Mouse (Mus musculus): ENCODE measurements around the gene E2f2. TPM values are rescaled to one million over a fixed set of nuclear protein-coding genes. Genes with fewer than 3 reads are reported as not detected.
A peak's percentile ranks its signal among the peaks of the same experiment; 100 is the strongest.

Gene E2f2
- total RNA-seq (2014; fragmentation: Nextera tagmentation) (2.9 and 9.4 TPM in 2 replicates), total RNA-seq (2017) (3.7 and 4.3 TPM in 2 replicates)

GRCm38 (mm10) chr4:136172011-136172541 lies at the start of gene E2f2:
TSS of gene E2f2 (plus strand) at chr4:136172394.
- ATAC-seq (replicated peaks; ENCODE audit: poor library complexity, severe bottlenecking) = peak; percentile 31

DNA sequence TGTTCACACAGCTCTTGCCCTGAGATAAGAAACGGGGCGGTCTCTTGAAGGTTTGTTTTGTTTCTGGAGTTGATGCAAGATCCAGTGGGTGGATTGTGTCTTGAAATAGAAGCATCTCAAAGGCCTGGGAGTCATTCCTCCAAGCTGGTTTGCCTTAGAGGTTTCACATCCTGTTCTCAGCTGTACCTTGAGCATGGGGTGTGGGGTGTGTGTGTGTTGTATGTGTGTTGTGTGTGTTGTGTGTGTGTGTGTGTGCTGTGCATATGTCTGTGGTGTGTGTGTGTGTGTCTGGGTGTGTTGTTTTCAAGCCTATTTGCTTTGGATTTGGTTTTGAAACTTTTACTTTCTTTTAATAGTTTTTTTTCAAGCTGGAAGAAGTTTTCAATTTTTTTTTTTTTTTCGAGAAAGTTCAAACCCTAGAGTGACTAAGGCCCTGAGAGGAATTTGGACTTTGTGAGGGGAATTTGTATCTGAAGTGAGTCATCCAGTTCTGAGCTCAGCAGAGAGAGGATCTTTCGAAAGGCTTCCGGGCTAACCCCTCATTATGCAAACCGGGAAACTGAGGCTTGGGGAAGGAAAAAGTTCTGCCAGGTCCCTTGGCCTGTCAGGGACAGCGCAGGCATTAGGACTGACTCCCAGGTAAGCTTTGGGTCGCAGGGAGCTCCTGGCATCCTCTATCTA lies 48.9 kb upstream of the E2f2 start:
- peak; percentile 70 for ATAC-seq (replicated peaks; ENCODE audit: poor library complexity, severe bottlenecking)

GRCm38 (mm10) chr4:136123792-136124161 lies 48.4 kb upstream of the E2f2 start:
- no peak for ATAC-seq (replicated peaks; ENCODE audit: poor library complexity, severe bottlenecking)

- ATAC-seq (replicated peaks; ENCODE audit: poor library complexity, severe bottlenecking) = no peak
Observed at GRCm38 (mm10) chr4:136124581-136124980, 47.6 kb upstream of the E2f2 start.

DNA sequence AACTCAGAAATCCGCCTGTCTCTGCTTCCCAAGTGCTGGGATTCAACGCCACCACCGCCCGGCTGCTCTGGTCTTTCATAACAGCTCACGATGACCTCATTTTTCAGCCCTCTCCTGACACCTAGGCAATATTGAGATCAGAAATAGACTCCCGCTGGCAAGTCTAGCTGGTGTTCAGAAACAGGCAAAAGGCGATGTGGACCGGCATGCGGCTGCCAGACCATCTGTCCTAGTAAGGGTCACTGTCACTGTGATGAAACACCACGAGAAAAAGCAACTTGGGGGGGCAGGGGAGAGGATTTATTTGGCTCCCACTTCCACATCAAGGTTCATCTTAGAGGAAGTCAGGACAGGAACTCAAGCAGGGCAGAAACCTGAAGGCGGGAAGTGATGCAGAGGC lies 46.7 kb upstream of the E2f2 start:
- ATAC-seq (replicated peaks; ENCODE audit: poor library complexity, severe bottlenecking) = no peak; the same call in 1 of the 2 replicates

DNA sequence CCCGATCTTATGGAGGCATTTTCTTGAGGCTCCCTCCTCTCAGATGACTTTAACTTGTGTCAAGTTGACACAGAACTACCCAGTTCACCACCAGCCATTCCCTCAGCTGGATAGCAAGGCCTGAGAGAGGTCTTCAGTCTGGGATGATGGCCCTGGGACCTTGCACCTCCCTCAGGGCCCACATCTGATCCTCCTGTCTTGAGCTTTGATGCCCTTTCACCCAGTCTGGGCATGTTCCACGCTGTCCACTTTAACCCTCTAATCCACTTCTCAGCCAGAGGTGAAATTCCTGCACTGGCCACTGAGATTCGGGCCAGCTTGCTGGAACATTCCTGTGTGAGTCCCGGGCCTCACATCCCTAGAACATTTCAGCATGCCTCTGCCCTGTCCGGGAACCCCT lies 46.2 kb upstream of the E2f2 start:
- no peak for ATAC-seq (replicated peaks; ENCODE audit: poor library complexity, severe bottlenecking)

DNA sequence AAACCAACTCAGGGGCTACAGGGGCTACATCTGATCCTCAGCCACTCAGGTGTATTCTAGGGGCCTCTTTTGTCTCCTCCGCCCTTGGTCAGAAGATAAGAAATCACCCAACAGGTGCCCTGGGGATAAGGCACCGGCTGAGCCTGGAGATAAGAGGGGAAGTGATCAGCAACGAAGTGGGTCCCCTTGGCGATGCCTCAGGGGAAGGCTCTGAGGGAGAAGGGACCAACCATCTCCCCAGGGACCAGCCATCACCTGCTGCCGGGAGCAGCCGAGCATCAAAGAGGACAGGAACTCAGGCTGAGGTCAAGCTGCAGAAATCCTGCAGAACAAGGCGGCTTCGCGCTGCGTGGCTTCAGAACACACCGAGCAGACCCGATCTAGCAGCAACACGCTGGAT lies 44.5 kb upstream of the E2f2 start:
- ATAC-seq (replicated peaks; ENCODE audit: poor library complexity, severe bottlenecking) = no peak

- no peak for ATAC-seq (replicated peaks; ENCODE audit: poor library complexity, severe bottlenecking)
Observed at GRCm38 (mm10) chr4:136129842-136130241, 42.4 kb upstream of the E2f2 start.

GRCm38 (mm10) chr4:136133801-136134200 lies 38.4 kb upstream of the E2f2 start:
- no peak for ATAC-seq (replicated peaks; ENCODE audit: poor library complexity, severe bottlenecking)

DNA sequence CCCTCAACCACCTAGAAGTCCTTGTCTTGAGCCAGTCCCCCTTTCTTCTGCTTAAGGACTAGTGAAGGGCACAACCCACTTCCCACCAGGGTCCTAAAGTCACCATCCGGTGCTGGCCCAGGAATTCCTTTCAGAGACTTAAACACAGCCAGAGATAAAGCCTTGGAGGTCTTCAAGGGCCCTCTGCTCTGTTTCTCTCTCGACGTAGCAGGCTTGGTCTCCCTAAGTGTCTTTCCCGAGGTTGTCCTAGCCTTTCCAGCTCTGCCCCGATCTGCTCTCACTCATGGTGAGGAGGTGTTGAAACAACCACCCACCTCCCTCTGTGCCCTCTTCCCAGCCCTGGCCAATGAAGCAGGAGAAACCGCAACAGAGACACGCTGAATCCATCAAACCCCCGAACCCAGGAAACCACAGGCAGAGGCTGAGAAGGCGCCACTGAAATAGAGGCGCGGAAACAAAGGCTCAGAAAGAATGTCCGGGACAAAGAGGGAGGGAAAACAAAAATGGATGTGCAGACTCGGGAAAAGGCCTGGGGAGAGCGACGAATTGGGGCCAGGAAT lies 37.7 kb upstream of the E2f2 start:
- ATAC-seq (replicated peaks; ENCODE audit: poor library complexity, severe bottlenecking) = no peak; the same call in 1 of the 2 replicates

DNA sequence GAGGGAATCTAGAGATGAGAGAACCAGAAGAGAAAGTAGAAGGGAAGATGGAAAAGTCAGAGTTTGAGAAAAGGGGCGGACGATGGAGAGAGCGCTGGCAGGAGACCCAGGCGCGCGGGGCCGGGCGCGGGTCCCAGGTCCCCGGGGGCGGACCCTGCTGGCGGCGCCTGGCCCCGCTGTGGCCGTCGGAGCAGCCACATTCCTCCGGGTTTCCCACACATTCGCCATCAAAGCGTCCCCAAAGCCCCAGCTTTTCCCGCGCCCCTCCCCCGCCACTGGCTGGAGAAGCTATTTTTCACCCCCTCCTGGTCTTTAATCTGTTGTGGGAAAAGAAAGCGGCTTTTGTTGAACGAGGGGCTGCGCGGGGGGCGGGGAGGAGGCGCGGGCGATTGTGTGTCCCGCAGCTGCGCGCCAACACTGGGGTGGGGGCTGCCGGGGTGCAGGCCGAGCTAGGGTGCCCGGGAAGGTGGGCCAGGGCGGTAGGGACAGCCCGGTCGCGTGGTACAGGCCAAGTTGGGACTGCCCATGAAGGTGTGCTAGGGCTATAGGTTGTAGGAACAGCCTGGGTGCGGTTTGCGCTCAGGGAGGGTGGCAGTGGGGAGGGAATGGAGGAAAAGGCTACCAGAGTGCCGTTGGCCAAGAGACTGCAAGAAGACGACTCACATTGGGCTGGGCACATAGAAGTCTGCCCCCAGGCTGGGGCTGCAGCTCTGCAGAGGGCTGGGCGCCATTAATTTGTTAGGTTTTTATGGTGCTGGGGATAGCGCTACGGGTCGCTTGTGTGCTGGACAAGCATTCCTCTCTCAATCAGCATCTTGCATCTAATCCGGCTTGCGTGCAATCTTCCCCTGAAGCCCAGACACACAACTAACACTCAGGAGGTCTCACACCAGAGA lies 37.0 kb upstream of the E2f2 start:
- ATAC-seq (replicated peaks; ENCODE audit: poor library complexity, severe bottlenecking) = no peak

GRCm38 (mm10) chr4:136135874-136136728 lies 36.1 kb upstream of the E2f2 start:
- no peak for ATAC-seq (replicated peaks; ENCODE audit: poor library complexity, severe bottlenecking)

- no peak for ATAC-seq (replicated peaks; ENCODE audit: poor library complexity, severe bottlenecking)
Observed at GRCm38 (mm10) chr4:136139326-136140110, 32.7 kb upstream of the E2f2 start.

DNA sequence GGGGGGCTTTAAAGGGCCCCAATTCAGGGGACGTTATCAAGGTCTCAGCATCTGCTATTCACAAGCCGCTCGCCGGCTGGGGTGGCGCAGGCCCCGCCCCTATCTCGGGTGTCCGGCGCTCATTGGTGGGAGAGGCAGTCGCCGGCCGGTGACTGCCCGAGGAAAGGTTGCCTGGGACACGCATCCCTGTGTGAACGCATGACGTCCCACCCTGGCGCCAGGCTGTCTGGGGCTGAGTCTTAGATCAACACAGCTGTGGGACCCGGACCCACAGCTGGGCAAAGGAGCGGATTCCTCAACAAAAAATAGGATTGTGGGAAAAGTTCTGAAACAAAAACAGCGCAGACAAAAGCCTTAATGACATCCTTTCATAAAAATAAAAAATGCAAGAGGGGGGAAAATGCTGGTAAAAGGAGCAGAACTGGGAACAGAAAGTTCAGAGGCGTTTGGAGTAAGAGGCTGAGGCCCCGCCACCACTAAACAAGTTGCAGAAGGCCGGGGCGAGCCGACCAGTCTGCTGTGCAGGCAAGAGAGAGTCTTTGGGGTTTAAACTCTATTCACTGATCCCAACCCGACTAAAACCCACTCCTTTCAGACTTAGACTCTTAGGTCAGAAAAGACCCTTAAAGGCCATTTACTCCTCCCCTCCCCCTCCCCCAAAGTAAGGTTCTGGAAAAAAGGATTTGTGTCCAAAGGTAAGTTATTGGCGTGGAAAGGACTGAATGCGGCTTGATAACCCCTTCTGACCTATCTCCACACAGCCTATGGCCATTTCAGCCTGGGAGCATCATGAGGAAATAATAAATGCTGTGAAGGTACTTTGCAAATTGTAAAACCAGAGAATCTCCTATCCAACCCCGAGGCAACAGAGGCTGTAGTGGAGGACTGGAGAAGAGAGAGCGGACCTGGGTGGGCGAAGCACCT lies 31.6 kb upstream of the E2f2 start:
- ATAC-seq (replicated peaks; ENCODE audit: poor library complexity, severe bottlenecking) = peak; percentile 83

- no peak for ATAC-seq (replicated peaks; ENCODE audit: poor library complexity, severe bottlenecking)
Observed at GRCm38 (mm10) chr4:136142267-136143192, 29.7 kb upstream of the E2f2 start.

DNA sequence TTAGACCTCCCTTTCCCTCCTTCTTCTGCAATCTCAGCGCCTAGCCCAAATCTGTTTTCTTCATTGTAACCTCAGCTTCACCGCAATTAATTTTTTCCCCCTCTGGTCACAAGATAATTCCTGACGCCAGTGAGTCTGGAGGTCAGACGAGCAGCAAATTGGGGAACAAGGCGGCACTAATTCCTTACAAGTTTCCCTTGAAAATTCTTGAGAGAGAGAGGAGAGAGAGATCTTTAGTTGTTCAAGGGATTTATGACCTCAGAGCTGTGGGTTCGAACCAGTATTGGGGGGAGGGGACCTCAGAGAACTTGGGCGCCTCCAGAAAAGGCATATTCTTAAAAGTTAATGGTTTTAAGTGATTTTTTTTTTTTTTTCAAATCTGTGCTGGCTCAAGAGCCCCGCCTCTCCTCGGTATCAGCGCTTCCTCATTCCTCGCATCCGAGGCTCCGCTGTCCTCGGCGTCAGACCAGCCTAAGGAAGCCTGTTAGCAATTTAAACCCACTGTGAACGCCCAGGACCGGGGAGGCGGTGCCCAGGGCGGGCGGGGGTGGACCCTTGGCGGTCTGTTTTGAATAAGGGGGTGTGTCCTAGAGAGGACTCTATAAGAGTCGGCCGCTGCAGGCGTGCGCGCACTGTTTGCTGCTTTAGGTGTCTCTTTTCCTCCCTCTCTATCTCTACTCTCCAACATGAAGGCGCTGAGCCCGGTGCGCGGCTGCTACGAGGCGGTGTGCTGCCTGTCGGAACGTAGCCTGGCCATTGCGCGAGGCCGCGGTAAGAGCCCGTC lies 28.8 kb upstream of the E2f2 start, which contains the start of gene Id3:
Gene Id3 (plus strand): TSS at position 305 of the 784 bp plus-strand sequence.
- peak; percentile 70 for ATAC-seq (replicated peaks; ENCODE audit: poor library complexity, severe bottlenecking)
